Mouse (Mus musculus) heart, adult 2 months (tissue): ENCODE results near the gene 3830406C13Rik. TPM values are rescaled to one million over a fixed set of nuclear protein-coding genes. Genes with fewer than 3 reads are reported as not detected.

ENCODE experiments used
- DNase-seq, 2 experiments: peaks; one replicate each; pipeline ENCODE4 v3.0.0; 2021
- H3K27ac ChIP-seq: fragments of 200-600 bp; 2 replicates; pipeline ENCODE4 v1.8.1; 2022
- H3K27me3 ChIP-seq: fragments of 200-500 bp; 2 replicates; pipeline ENCODE4 v1.6.1; 2012; ENCODE audit warnings: mild to moderate bottlenecking, low read length, inconsistent platforms, mixed read lengths; ENCODE audit not compliant: control insufficient read depth, insufficient read depth
- H3K36me3 ChIP-seq: fragments of 200-500 bp; 2 replicates; pipeline ENCODE4 v1.6.1; 2012; ENCODE audit warnings: low read length, inconsistent platforms; ENCODE audit not compliant: control insufficient read depth, insufficient read depth
- H3K4me1 ChIP-seq: fragments of 200-500 bp; 2 replicates; pipeline ENCODE4 v1.6.1; 2011; ENCODE audit warnings: low read length; ENCODE audit not compliant: control insufficient read depth, insufficient read depth
- H3K4me3 ChIP-seq: fragments of 200-600 bp; 2 replicates; pipeline ENCODE4 v1.8.1; 2022
- H3K79me2 ChIP-seq: fragments of 200-500 bp; replicated peaks from 2 replicates; pipeline ENCODE4 v1.6.1; 2012; ENCODE audit warnings: mild to moderate bottlenecking, inconsistent platforms, low read length, moderate library complexity, mixed read lengths; ENCODE audit not compliant: control insufficient read depth, insufficient read depth
- H3K9ac ChIP-seq: fragments of 200-500 bp; 2 replicates; pipeline ENCODE4 v1.6.1; 2012; ENCODE audit warnings: low read depth, mild to moderate bottlenecking, control low read depth, inconsistent platforms, low read length, mixed read lengths
- CTCF ChIP-seq: fragments of 200-600 bp; IDR thresholded peaks from 2 replicates; pipeline ENCODE4 v1.8.1; 2022; ENCODE audit warnings: antibody characterized with exemption, mild to moderate bottlenecking, moderate library complexity
- EP300 ChIP-seq: fragments of 200-500 bp; IDR thresholded peaks from 2 replicates; pipeline ENCODE4 v1.6.1; 2011; ENCODE audit warnings: low read depth, low read length, control low read depth; ENCODE audit not compliant: insufficient read depth
- POLR2A ChIP-seq: fragments of 200-500 bp; IDR thresholded peaks from 2 replicates; pipeline ENCODE4 v1.6.1; 2011; ENCODE audit warnings: mild to moderate bottlenecking, low read depth, low read length, control low read depth; ENCODE audit not compliant: insufficient read depth
- WGBS: fragments of 180-500 bp; shearing (Covaris S2); methylation state at CpG from one replicate; pipeline ENCODE4 v1.1.7; 2018; 5-methylcytosine and 5-hydroxymethylcytosine counted together
- intact Hi-C: fragments of 180-260 bp; cut with DNase I; formaldehyde crosslinking; loops from one replicate; pipeline ENCODE4 v1.15.1; 2025
- polyA plus RNA-seq: library from polyadenylated mRNA; depleted of rRNA; stranded (reverse); fragments of >200 nt; gene quantifications from 2 replicates; pipeline ENCODE4 v1.2.3, GENCODE M21; 2012
- total RNA-seq, 2 experiments: library from RNA; stranded (reverse); gene quantifications; 2 replicates each; pipeline ENCODE4 v1.2.3; 2021

The 3830406C13Rik gene
- total and polyA plus RNA-seq, 3 experiments = 8.2 to 18.6 (median 18.1) TPM

DNA sequence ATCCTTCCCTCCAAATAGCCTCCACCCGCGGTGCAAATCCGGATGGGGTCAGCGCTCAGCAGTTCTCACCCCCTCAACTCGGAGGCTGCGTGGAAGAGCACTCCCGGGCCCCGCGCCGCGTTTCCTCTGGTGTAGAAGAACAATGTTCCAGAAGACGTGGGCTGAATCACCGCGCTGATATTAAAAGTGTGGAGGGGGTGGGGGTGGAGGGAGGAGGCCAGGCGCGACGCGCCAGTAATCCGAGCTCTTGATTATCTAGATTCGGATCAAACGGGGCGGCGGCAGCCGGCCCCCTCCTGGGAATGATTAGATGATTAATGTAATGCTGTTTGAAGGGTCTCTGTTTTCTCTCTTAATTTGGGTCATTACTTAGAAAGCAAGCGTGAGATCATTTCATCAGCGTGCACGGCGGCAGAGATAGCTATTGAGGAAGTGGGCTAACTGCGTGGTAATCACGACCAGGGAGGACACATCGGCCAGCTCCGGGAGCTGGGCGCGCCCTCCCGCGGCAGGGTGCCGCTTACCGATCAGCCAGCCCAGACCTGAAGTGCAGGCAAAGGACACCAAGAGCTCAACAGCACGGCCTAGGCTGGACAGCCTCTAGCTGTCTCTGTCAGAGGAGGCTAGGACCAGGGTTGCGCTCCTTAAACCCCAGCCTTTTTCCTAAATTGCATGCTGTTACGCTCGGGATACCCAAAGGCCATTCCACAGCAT lies 57.3 kb downstream of the 3830406C13Rik start:
- intact Hi-C loops = no loop called here
- H3K4me3 ChIP-seq = no peak overlapping the region; the same call in 1 of the 2 replicates
- no peaks in the 10 kb centered on the region for H3K79me2 ChIP-seq
- TF ChIP-seq EP300 (no peak), POLR2A (no peak), CTCF (peak; percentile 26)
- no peak overlapping the region for H3K27ac ChIP-seq
- H3K9ac ChIP-seq = no peak overlapping the region
- no peaks in the 10 kb centered on the region for H3K36me3 ChIP-seq
- H3K4me1 ChIP-seq = no peaks in the 10 kb centered on the region
- no peak for DNase-seq
- WGBS = 2% methylated on average over 42 of the region's 42 CpGs
- peaks cover 53% of the 10 kb centered on the region for H3K27me3 ChIP-seq

DNA sequence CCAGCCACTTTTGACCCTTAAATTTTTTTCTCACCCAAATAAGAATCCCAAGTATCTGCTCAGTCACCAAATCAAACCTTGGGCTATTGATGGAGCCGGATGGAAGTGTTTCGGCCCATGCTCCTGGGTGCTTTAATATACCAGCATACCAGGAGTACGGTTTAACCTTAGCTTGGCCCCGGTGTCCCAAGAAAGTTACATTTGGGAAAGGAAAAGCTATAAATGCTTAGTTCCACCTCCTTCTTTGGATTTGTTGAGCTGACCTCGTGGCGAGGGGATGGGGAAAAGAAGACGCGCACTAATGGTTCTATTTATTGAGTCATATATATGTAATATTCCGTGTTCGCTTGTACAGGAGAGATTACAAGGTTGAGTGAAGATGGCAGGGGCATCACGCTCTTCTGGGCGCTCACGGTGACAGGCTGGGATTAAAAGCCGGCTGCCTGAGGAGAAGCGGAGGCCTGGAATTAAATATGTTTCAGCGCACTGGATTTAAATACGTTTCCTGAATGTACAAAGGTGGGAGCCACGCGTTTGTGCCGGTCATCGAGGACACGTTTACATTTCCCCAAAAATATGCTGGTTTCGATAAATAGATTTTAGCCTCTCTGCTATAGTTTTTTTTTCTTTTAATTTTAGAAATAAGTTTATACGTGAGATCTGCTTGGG lies 58.0 kb downstream of the 3830406C13Rik start:
- 8% methylated on average over 24 of the region's 24 CpGs for WGBS
- Histone ChIP-seq H3K36me3 (no peaks in the 10 kb centered on the region), H3K4me1 (no peaks in the 10 kb centered on the region), H3K27me3 (peaks cover 53% of the 10 kb centered on the region), H3K79me2 (no peaks in the 10 kb centered on the region), H3K9ac (no peak overlapping the region), H3K27ac (no peak overlapping the region), H3K4me3 (no peak overlapping the region)
- intact Hi-C loops = no loop called here
- DNase-seq = no peak
- TF ChIP-seq EP300 (no peak), POLR2A (no peak), CTCF (no peak)

DNA sequence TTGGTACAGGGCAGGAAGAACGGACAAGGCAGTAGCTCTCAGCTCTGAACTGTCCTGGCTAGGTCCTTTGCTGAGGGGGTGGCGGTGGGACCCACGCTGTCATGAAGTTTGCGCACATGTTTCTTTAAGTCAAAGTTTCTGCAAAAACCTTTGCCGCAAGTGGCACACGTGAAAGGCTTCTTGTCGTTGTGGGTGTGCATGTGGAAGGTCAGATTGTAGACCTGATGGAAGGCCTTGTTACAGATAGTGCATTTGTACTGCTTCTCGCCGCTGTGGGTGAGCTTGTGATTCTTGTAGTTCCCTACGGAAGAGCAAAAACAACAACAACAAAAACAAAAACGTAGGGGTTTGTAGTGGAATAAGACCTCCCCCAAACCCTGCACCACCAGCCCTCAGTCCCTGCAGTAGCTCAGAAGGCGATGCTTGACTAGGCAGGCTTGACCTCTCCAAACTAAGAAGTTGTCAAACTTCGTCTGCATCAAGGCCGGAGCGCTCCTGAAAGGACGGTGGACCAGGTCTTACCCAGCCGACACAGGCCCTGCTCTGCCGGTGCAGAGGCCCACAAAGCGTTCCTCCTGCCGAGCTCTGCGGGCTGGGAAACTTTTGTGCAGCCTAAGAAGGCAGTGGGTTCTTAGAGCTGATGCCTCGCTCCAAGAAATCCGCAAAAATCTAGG lies 58.6 kb downstream of the 3830406C13Rik start:
- H3K36me3 ChIP-seq = no peaks in the 10 kb centered on the region
- no peak overlapping the region for H3K9ac ChIP-seq
- H3K4me3 ChIP-seq = no peak overlapping the region
- intact Hi-C loops = no loop called here
- H3K27ac ChIP-seq = no peak overlapping the region
- H3K27me3 ChIP-seq = peaks cover 55% of the 10 kb centered on the region
- DNase-seq = no peak
- 6% methylated on average over 23 of the region's 23 CpGs for WGBS
- no peaks in the 10 kb centered on the region for H3K4me1 ChIP-seq
- TF ChIP-seq EP300 (no peak), POLR2A (no peak), CTCF (no peak)
- H3K79me2 ChIP-seq = no peaks in the 10 kb centered on the region

DNA sequence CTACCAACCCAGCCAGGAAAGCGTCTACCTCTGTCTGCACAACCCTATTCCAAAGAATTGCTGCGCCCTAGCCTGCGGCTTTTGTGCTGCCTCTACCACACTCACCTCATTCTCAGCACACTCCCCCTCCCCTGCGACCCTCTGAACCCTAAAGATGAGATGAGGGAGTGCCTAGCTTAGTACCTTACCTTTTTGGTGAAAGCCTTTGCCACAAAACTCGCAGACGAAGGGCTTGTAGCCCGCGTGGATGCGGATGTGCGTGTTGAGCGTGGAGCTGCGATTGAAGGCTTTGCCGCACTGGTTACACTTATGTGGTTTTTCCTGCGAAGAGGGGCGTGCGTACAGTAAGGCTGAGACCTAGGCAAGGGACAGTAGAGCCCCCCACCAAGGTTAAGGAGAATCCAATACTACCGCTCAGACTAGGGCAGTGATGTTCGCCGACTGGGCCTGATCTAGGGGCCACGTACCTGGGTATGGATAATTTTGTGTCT lies 59.5 kb downstream of the 3830406C13Rik start:
- intact Hi-C loops = no loop called here
- DNase-seq = no peak
- no peaks in the 10 kb centered on the region for H3K36me3 ChIP-seq
- H3K4me1 ChIP-seq = no peaks in the 10 kb centered on the region
- TF ChIP-seq CTCF (no peak), POLR2A (no peak), EP300 (no peak)
- WGBS = 4% methylated on average over 20 of the region's 20 CpGs
- H3K27ac ChIP-seq = no peak overlapping the region
- no peak overlapping the region for H3K9ac ChIP-seq
- H3K27me3 ChIP-seq = peaks cover 52% of the 10 kb centered on the region
- no peaks in the 10 kb centered on the region for H3K79me2 ChIP-seq
- H3K4me3 ChIP-seq = no peak overlapping the region

DNA sequence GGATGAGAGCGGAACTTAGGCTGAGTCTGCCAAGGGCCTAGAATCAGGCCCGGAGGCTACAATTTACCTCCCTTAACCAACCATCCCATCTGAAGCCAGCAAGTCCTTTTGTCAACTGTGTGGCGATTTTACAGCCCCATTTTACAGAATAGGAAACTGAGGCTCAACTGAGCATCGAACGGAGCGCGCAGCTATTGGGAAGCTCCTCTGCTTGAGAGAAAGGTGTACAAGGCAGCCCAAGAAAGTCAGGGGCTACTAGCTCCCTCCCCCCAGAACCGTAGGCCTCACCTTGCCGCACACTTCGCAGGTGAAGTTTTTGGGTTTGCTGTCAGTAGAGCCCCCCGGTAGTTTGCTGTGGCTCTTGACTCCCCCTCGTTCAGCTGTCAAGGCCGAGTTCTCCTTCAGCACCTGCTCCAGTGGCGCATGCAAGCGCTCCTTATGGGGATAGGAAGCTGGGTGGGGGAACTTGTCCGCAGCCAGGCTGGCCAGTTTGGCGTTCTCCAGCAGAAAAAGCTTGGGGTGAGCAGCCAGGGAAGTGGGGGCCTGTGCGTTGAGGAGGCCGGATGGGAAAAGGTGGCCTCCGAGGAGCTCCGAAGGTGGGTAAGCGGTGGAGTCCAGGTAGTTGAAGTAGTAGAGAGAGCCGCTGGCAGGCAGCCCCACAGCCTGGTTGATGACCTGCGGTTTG lies 60.2 kb downstream of the 3830406C13Rik start:
- intact Hi-C loops = no loop called here
- TF ChIP-seq POLR2A = no peak
- TF ChIP-seq CTCF = no peak
- no peak for TF ChIP-seq EP300
- H3K4me3 ChIP-seq = no peak overlapping the region
- H3K9ac ChIP-seq = no peak overlapping the region
- H3K27me3 ChIP-seq = peaks cover 49% of the 10 kb centered on the region
- no peaks in the 10 kb centered on the region for H3K4me1 ChIP-seq
- no peak for DNase-seq
- no peaks in the 10 kb centered on the region for H3K36me3 ChIP-seq
- no peak overlapping the region for H3K27ac ChIP-seq
- no peaks in the 10 kb centered on the region for H3K79me2 ChIP-seq
- 4% methylated on average over 24 of the region's 24 CpGs for WGBS
